Mouse (Mus musculus) cortical plate, adult 2 months (tissue): ENCODE measurements around the gene Prelid1.

Experiments used
- CTCF ChIP-seq: fragments of 200-500 bp; IDR thresholded peaks from 2 replicates; pipeline ENCODE4 v1.5.1; 2011; ENCODE audit warnings: mild to moderate bottlenecking, control low read depth, low read length; ENCODE audit not compliant: insufficient read depth; ENCODE audit errors: extremely low read depth
- POLR2A ChIP-seq: fragments of 200-500 bp; IDR thresholded peaks from 2 replicates; pipeline ENCODE4 v1.6.1; 2011; ENCODE audit warnings: mild to moderate bottlenecking, low read length, control low read depth; ENCODE audit not compliant: insufficient read depth; ENCODE audit errors: extremely low read depth

- TF ChIP-seq CTCF (no peak), POLR2A (no peak)
Measured at GRCm38 (mm10) chr13:55296760-55297159, 23.5 kb upstream of the Prelid1 start.
